Mouse (Mus musculus): Measurements from ENCODE around the gene Dhfr. TPM values are rescaled to one million over a fixed set of nuclear protein-coding genes. Genes with fewer than 3 reads are reported as not detected.

The Dhfr gene
- polyA plus RNA-seq, 1 experiment from 2014 or later = 10.2 TPM

- no peak for TF ChIP-seq CTCF (IDR thresholded peaks at IDR 0.05; ENCODE audit: low read depth)
- ATAC-seq = peak; percentile 47; the same call in 1 of the 2 replicates
- Histone ChIP-seq H3K4me1 (replicated peaks; ENCODE audit: control insufficient read depth, insufficient read depth, low read length) (0 out of 2 replicates have a peak, but pooled peaks cover 3% of the 10 kb centered on the region), H3K9me3 (ENCODE audit: control insufficient read depth) (no peaks in the 10 kb centered on the region), H3K9ac (ENCODE audit: low read depth, low read length) (0 out of 2 replicates have a peak within 1 kb of the TSS, but pooled peaks have one; percentile 3), H3K4me3 (ENCODE audit: low read depth, low read length) (peak within 1 kb of the TSS; percentile 54), H3K27me3 (replicated peaks; ENCODE audit: control insufficient read depth, insufficient read depth, low read length) (peaks cover 44% of the 10 kb centered on the region), H3K36me3 (ENCODE audit: control insufficient read depth, insufficient read depth) (no peaks in the 10 kb centered on the region), H3K4me2 (replicated peaks; ENCODE audit: low read depth) (peak within 1 kb of the TSS; percentile 92), H3K27ac (ENCODE audit: low read depth, low read length) (no peak within 1 kb of the TSS)
- under 1% methylated on average over 54 of the region's 54 CpGs for WGBS
Measured at GRCm38 (mm10) chr13:92425758-92426264, 71.3 kb downstream of the Dhfr start, which contains the start of gene Ankrd34b. Gene Ankrd34b, plus strand, starts transcription at chr13:92425896.

GRCm38 (mm10) chr13:92426294-92427051 is 71.9 kb downstream of the Dhfr start:
- Histone ChIP-seq H3K4me3 (ENCODE audit: low read depth, low read length) (peak overlapping the region; percentile 54), H3K4me2 (replicated peaks; ENCODE audit: low read depth) (peak overlapping the region; percentile 92), H3K9ac (ENCODE audit: low read depth, low read length) (0 out of 2 replicates have a peak overlapping the region, but pooled peaks have one; percentile 3), H3K4me1 (replicated peaks; ENCODE audit: control insufficient read depth, insufficient read depth, low read length) (0 out of 2 replicates have a peak, but pooled peaks cover 3% of the 10 kb centered on the region), H3K9me3 (ENCODE audit: control insufficient read depth) (no peaks in the 10 kb centered on the region), H3K27me3 (replicated peaks; ENCODE audit: control insufficient read depth, insufficient read depth, low read length) (peaks cover 44% of the 10 kb centered on the region), H3K27ac (ENCODE audit: low read depth, low read length) (no peak overlapping the region), H3K36me3 (ENCODE audit: control insufficient read depth, insufficient read depth) (no peaks in the 10 kb centered on the region)
- no peak; the same call in 1 of the 2 replicates for ATAC-seq
- under 1% methylated on average over 89 of the region's 92 CpGs for WGBS
- TF ChIP-seq CTCF (IDR thresholded peaks at IDR 0.05; ENCODE audit: low read depth) = no peak

- H3K9me3 ChIP-seq (ENCODE audit: control insufficient read depth) = no peaks in the 10 kb centered on the region
- no peak overlapping the region for H3K4me3 ChIP-seq (ENCODE audit: low read depth, low read length)
- peaks cover 44% of the 10 kb centered on the region for H3K27me3 ChIP-seq (replicated peaks; ENCODE audit: control insufficient read depth, insufficient read depth, low read length)
- H3K4me2 ChIP-seq (replicated peaks; ENCODE audit: low read depth) = no peak overlapping the region
- 0 out of 2 replicates have a peak, but pooled peaks cover 3% of the 10 kb centered on the region for H3K4me1 ChIP-seq (replicated peaks; ENCODE audit: control insufficient read depth, insufficient read depth, low read length)
- no peak overlapping the region for H3K9ac ChIP-seq (ENCODE audit: low read depth, low read length)
- 39% methylated on average over 4 of the region's 4 CpGs for WGBS
- ATAC-seq = no peak
- no peak for TF ChIP-seq CTCF (IDR thresholded peaks at IDR 0.05; ENCODE audit: low read depth)
- no peaks in the 10 kb centered on the region for H3K36me3 ChIP-seq (ENCODE audit: control insufficient read depth, insufficient read depth)
- no peak overlapping the region for H3K27ac ChIP-seq (ENCODE audit: low read depth, low read length)
Measured at GRCm38 (mm10) chr13:92427351-92427855, 72.9 kb downstream of the Dhfr start.

Other genes starting within 250 kb of the Dhfr start
- 2.8 and 2.9 TPM in 2 replicates for gene Rasgrf2, start 223.1 kb upstream of the Dhfr start, polyA plus RNA-seq (2015; fragmentation: Nextera tagmentation; extraction: Ambion mirVana)
- 0.34 and 0.73 TPM in 2 replicates for gene Gm20379, start 48.7 kb upstream of the Dhfr start, polyA plus RNA-seq (2015; fragmentation: Nextera tagmentation; extraction: Ambion mirVana)
- gene Msh3, start 277 bp downstream of the Dhfr start, polyA plus RNA-seq (2015; fragmentation: Nextera tagmentation; extraction: Ambion mirVana) = 8.0 and 9.5 TPM in 2 replicates
- 0.08 and 0.09 TPM in 2 replicates for gene Ankrd34b, start 71.2 kb downstream of the Dhfr start, polyA plus RNA-seq (2015; fragmentation: Nextera tagmentation; extraction: Ambion mirVana)
- 0.29 and 0.46 TPM in 2 replicates for gene Fam151b, start 129.3 kb downstream of the Dhfr start, polyA plus RNA-seq (2015; fragmentation: Nextera tagmentation; extraction: Ambion mirVana)
- gene Zfyve16, start 176.1 kb downstream of the Dhfr start, polyA plus RNA-seq (2015; fragmentation: Nextera tagmentation; extraction: Ambion mirVana) = 3.5 TPM in 2 replicates
- gene Spz1, start 221.4 kb downstream of the Dhfr start, polyA plus RNA-seq (2015; fragmentation: Nextera tagmentation; extraction: Ambion mirVana) = not detected in 2 replicates